Mouse (Mus musculus): ENCODE measurements around the gene Dcdc2b. TPM values are rescaled to one million over a fixed set of nuclear protein-coding genes. Genes with fewer than 3 reads are reported as not detected.

Gene Dcdc2b
- polyA plus RNA-seq, 1 experiment from 2014 or later = 0.54 TPM

DNA sequence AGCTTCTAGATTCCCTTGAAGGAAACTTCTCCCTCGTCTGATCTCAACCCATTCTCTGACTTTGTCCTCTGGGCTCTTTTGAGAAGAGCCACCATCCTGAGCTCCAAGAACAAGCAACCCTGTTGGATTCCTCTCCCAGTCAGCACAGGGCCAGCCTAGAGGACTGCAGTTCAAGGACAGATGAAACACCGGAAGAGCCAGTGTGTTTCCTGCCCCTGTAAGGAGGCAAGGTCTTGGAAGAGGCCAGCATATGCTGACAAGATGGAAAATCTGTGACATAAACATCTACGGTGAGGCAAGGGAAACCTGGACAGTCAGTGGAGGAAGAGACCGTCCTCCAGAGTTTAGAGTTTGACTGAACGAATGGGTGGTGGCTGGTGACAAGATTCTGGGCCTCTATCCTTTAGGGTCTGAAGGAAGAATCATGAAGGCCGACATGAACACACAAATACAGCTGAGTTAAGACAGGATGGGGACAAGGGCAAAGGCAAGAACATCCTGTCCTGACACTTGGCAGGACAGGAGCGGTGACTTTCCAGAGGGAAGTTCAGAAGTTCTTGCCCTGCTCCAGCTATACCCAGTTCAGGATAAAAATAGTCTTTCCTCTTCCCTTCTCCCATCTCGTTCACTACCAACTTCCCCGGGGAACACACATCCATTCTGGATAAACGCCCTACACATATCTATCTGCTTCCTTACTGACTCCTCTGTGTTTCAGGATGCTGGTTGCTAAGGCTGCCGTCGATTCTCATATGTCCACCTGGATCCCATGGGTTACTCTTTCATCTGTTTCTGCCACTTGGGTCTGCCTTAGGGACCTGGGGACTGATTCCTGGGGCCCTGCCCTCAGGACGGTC, 41.6 kb downstream of the Dcdc2b start:
- WGBS (ENCODE audit: insufficient replicate concordance) = 73% methylated on average over 13 of the region's 13 CpGs
- Histone ChIP-seq H3K4me3 (ENCODE audit: low read depth, low read length) (no peak overlapping the region), H3K36me3 (replicated peaks; ENCODE audit: insufficient read depth, low read length) (no peaks in the 10 kb centered on the region), H3K27me3 (ENCODE audit: insufficient read depth, low read length) (no peaks in the 10 kb centered on the region), H3K9me3 (ENCODE audit: low read length) (no peaks in the 10 kb centered on the region), H3K9ac (replicated peaks) (no peak overlapping the region), H3K4me1 (ENCODE audit: insufficient read depth) (peaks cover 3% of the 10 kb centered on the region; the same call in 1 of the 2 replicates), H3K4me2 (ENCODE audit: low read depth, low read length) (no peak overlapping the region), H3K27ac (ENCODE audit: low read depth) (peak overlapping the region; percentile 51; the same call in 1 of the 2 replicates)
- peak; percentile 66 for ATAC-seq
- no peak for DNase-seq
- no peak for TF ChIP-seq CTCF (IDR thresholded peaks at IDR 0.05; ENCODE audit: low read depth)
- peak; percentile 52; the same call in 1 of the 2 replicates for TF ChIP-seq EP300 (IDR thresholded peaks at IDR 0.05; ENCODE audit: low read depth)

DNA sequence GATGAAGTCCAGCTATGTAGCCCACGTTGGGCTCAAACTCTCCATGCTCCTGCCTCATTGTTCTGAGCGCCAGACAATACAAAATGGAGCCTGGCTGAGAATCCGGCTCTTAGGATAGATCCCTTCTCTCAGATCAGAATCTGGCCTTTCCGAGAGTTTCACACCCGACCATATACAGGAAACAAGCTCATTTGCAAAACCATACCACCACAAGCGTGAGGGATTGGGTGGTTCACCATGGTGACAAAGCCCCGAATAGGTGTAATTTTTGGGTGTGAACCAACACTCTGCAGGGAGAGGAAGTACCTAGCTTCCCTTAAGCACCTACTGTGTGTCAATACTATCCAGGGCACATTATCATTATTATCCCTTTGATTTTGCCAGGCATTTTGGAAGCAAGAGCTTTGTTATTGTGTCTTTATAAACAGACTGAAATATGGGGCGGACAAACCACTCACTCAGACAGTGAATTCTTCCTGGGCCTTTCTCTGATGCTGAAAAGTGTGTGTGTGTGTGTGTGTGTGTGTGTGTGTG, 42.4 kb downstream of the Dcdc2b start:
- Histone ChIP-seq H3K4me2 (ENCODE audit: low read depth, low read length) (no peak overlapping the region), H3K9ac (replicated peaks) (no peak overlapping the region), H3K4me3 (ENCODE audit: low read depth, low read length) (no peak overlapping the region), H3K27ac (ENCODE audit: low read depth) (peak overlapping the region; percentile 34; the same call in 1 of the 2 replicates), H3K9me3 (ENCODE audit: low read length) (no peaks in the 10 kb centered on the region), H3K27me3 (ENCODE audit: insufficient read depth, low read length) (no peaks in the 10 kb centered on the region), H3K36me3 (replicated peaks; ENCODE audit: insufficient read depth, low read length) (no peaks in the 10 kb centered on the region), H3K4me1 (ENCODE audit: insufficient read depth) (peaks cover 3% of the 10 kb centered on the region; the same call in 1 of the 2 replicates)
- ATAC-seq = no peak
- DNase-seq = no peak
- TF ChIP-seq CTCF (IDR thresholded peaks at IDR 0.05; ENCODE audit: low read depth) (no peak), EP300 (IDR thresholded peaks at IDR 0.05; ENCODE audit: low read depth) (no peak)
- WGBS (ENCODE audit: insufficient replicate concordance) = 66% methylated on average over 8 of the region's 8 CpGs

DNA sequence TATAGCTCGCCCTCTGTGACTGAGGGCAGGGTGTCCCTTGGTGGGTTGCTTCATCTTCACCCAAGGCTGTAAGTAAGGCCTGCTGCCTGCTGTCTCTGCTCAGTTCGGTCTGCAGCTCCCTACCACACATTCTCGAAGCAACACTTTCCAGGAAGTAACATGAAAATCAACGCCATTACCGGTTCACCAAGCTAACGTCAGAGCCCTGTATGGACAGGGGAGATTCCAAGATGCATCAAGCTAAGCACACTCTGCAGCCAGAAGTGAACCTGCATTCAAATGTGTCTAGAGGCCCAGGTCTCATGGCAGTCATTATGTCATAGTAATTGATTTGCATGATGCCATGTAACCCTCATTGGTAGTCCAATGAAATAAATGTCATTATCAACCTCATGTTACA, 44.0 kb downstream of the Dcdc2b start:
- 77% methylated on average over 6 of the region's 6 CpGs for WGBS (ENCODE audit: insufficient replicate concordance)
- peaks cover 1% of the 10 kb centered on the region; the same call in 1 of the 2 replicates for H3K4me1 ChIP-seq (ENCODE audit: insufficient read depth)
- H3K9me3 ChIP-seq (ENCODE audit: low read length) = no peaks in the 10 kb centered on the region
- H3K9ac ChIP-seq (replicated peaks) = no peak overlapping the region
- DNase-seq = no peak
- TF ChIP-seq CTCF (IDR thresholded peaks at IDR 0.05; ENCODE audit: low read depth) = no peak
- TF ChIP-seq EP300 (IDR thresholded peaks at IDR 0.05; ENCODE audit: low read depth) = no peak
- no peak for ATAC-seq
- H3K4me3 ChIP-seq (ENCODE audit: low read depth, low read length) = no peak overlapping the region
- H3K36me3 ChIP-seq (replicated peaks; ENCODE audit: insufficient read depth, low read length) = no peaks in the 10 kb centered on the region
- H3K4me2 ChIP-seq (ENCODE audit: low read depth, low read length) = no peak overlapping the region
- H3K27me3 ChIP-seq (ENCODE audit: insufficient read depth, low read length) = no peaks in the 10 kb centered on the region
- no peak overlapping the region for H3K27ac ChIP-seq (ENCODE audit: low read depth)

DNA sequence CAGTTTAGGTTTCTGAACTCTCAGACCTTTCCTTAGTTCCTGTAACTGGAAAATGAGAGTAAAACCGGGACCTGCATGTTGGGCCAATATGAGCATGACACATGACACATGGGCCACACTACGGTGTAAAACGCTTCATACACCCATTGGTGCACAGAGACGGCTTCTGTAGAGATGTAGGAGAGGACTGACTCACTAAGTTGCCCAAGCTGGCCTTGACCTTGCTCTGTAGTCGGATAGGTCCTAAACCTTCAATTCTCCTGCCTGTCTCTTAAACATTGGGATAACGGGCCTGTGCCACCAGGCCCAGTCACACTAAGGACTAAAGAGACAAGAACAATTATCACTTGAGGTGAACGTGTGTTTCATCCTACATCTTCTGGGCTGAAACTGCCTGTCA, 45.7 kb downstream of the Dcdc2b start:
- ATAC-seq = no peak
- TF ChIP-seq CTCF (IDR thresholded peaks at IDR 0.05; ENCODE audit: low read depth) (no peak), EP300 (IDR thresholded peaks at IDR 0.05; ENCODE audit: low read depth) (no peak)
- Histone ChIP-seq H3K4me3 (ENCODE audit: low read depth, low read length) (no peak overlapping the region), H3K4me2 (ENCODE audit: low read depth, low read length) (no peak overlapping the region), H3K9me3 (ENCODE audit: low read length) (no peaks in the 10 kb centered on the region), H3K36me3 (replicated peaks; ENCODE audit: insufficient read depth, low read length) (no peaks in the 10 kb centered on the region), H3K4me1 (ENCODE audit: insufficient read depth) (peaks cover 4% of the 10 kb centered on the region; the same call in 1 of the 2 replicates), H3K27ac (ENCODE audit: low read depth) (no peak overlapping the region), H3K9ac (replicated peaks) (no peak overlapping the region), H3K27me3 (ENCODE audit: insufficient read depth, low read length) (no peaks in the 10 kb centered on the region)
- DNase-seq = no peak
- 82% methylated on average over 7 of the region's 7 CpGs for WGBS (ENCODE audit: insufficient replicate concordance)

DNA sequence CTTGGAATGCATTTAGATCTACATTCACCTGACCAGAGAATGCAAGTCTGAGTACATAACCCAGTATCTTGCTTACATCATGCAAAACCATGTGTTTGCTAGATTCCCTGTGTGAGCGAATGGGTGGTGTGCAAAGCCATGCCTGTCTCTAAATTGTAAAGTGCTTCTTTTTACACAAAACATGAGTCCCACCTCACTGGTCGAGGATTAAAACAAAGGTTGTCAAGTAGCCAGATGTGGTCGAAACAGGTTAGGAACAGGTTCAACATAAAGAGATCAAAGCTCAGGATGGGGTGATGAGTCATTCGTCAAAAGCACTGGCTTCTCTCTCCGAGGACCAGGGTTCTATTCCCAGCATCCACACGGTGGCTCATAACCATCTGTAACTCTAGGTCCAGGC, 48.9 kb downstream of the Dcdc2b start:
- H3K4me3 ChIP-seq (ENCODE audit: low read depth, low read length) = no peak overlapping the region
- 81% methylated on average over 6 of the region's 6 CpGs for WGBS (ENCODE audit: insufficient replicate concordance)
- H3K36me3 ChIP-seq (replicated peaks; ENCODE audit: insufficient read depth, low read length) = no peaks in the 10 kb centered on the region
- H3K9ac ChIP-seq (replicated peaks) = no peak overlapping the region
- TF ChIP-seq EP300 (IDR thresholded peaks at IDR 0.05; ENCODE audit: low read depth) (no peak), CTCF (IDR thresholded peaks at IDR 0.05; ENCODE audit: low read depth) (no peak)
- H3K9me3 ChIP-seq (ENCODE audit: low read length) = no peaks in the 10 kb centered on the region
- DNase-seq (no peak), ATAC-seq (no peak)
- H3K27ac ChIP-seq (ENCODE audit: low read depth) = no peak overlapping the region
- H3K4me1 ChIP-seq (ENCODE audit: insufficient read depth) = peaks cover 6% of the 10 kb centered on the region; the same call in 1 of the 2 replicates
- no peak overlapping the region for H3K4me2 ChIP-seq (ENCODE audit: low read depth, low read length)
- H3K27me3 ChIP-seq (ENCODE audit: insufficient read depth, low read length) = no peaks in the 10 kb centered on the region

DNA sequence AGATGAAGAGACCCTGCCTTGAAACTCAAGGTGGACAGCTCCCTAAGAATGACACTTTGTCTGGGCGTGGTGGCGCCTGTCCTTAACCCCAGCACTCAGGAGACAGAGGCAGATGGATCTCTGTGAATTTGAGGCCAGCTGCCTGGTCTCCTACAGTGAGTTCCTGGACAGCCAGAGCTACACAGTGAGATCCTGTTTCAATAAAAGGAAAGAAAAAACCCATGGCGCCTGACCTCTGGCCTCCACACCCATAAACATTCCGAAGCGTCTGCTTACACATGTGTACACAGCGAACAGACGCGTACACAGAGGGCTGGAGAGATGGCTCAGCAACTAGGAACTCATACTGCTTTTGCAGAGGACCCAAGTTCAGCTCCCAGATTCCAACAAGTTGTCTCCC, 50.3 kb downstream of the Dcdc2b start:
- no peaks in the 10 kb centered on the region for H3K36me3 ChIP-seq (replicated peaks; ENCODE audit: insufficient read depth, low read length)
- no peak overlapping the region for H3K27ac ChIP-seq (ENCODE audit: low read depth)
- H3K4me3 ChIP-seq (ENCODE audit: low read depth, low read length) = no peak overlapping the region
- WGBS (ENCODE audit: insufficient replicate concordance) = 67% methylated on average over 8 of the region's 8 CpGs
- H3K9ac ChIP-seq (replicated peaks) = no peak overlapping the region
- no peaks in the 10 kb centered on the region for H3K27me3 ChIP-seq (ENCODE audit: insufficient read depth, low read length)
- DNase-seq = no peak
- no peak overlapping the region for H3K4me2 ChIP-seq (ENCODE audit: low read depth, low read length)
- H3K9me3 ChIP-seq (ENCODE audit: low read length) = no peaks in the 10 kb centered on the region
- no peak for ATAC-seq
- no peak for TF ChIP-seq CTCF (IDR thresholded peaks at IDR 0.05; ENCODE audit: low read depth)
- no peak for TF ChIP-seq EP300 (IDR thresholded peaks at IDR 0.05; ENCODE audit: low read depth)
- H3K4me1 ChIP-seq (ENCODE audit: insufficient read depth) = peaks cover 6% of the 10 kb centered on the region; the same call in 1 of the 2 replicates

All from liver, postnatal 0 days (tissue).